In the genomic region with DNA sequence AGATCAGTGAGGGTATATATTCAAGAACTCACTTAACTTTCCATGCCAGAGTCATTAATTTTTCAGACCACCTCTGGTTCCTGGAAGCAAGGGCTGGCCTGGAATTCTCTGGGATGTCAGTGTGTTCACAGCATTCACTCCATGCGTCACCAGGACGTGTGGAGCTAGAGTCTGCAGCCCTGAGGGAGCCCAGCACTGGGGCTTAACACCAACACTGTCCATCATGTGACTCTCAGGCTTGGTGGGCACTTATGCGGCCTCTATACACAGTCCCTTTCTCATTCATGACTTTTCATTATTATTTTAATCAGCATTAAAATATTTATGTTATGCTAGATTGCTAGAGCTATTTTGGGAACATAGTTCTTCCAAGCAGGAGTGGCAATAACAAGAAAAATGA, we compare ENCODE assay signal across 28 mouse cellular contexts.
DNase-seq lines count a peak whose midpoint lies in the region; ATAC-seq and TF ChIP-seq lines count a peak whose summit lies in the region.
"Had no signal": no experiment of that assay in that cellular context is flagged by ENCODE, and none has a peak within 500 bp of the region (broad histone marks: within the 10 kb centered on the region; RNA-seq: fewer than 3 reads in every experiment).

No protein-coding gene starts in this region.

- H3K4me2 ChIP-seq in heart, embryonic 12.5 days, result 0 out of 2 replicates have a peak overlapping the region, but pooled peaks have one; percentile 4
- 0 out of 2 replicates have a peak overlapping the region, but pooled peaks have one; percentile 23 for H3K4me2 ChIP-seq in heart, postnatal 0 days (ENCODE audit: low read depth, low read length)
- H3K4me2 ChIP-seq in midbrain, embryonic 14.5 days (ENCODE audit: low read length), result no peak overlapping the region
- no peak overlapping the region for H3K4me2 ChIP-seq in midbrain, embryonic 16.5 days (ENCODE audit: low read length)
- no peak overlapping the region for H3K4me2 ChIP-seq in limb, embryonic 14.5 days (replicated peaks; ENCODE audit: low read depth, low read length, severe bottlenecking)
- H3K4me2 ChIP-seq: embryonic facial prominence, embryonic 12.5 days; forebrain, embryonic 15.5 days; limb, embryonic 12.5 days; liver, embryonic 12.5 days; midbrain, embryonic 12.5 days; neural tube, embryonic 12.5 days had no signal

- TF ChIP-seq CTCF in heart, postnatal 0 days (IDR thresholded peaks at IDR 0.05; ENCODE audit: low read depth), result no peak

- no peaks in the 10 kb centered on the region for H3K27me3 ChIP-seq in heart, embryonic 12.5 days (replicated peaks)
- H3K27me3 ChIP-seq in heart, postnatal 0 days (ENCODE audit: control insufficient read depth, insufficient read depth, low read length), result no peaks in the 10 kb centered on the region
- H3K27me3 ChIP-seq in midbrain, embryonic 14.5 days (ENCODE audit: control insufficient read depth, insufficient read depth, low read length), result no peaks in the 10 kb centered on the region
- no peaks in the 10 kb centered on the region for H3K27me3 ChIP-seq in midbrain, embryonic 16.5 days (ENCODE audit: control insufficient read depth, insufficient read depth, low read depth, low read length)
- H3K27me3 ChIP-seq in limb, embryonic 14.5 days (ENCODE audit: control insufficient read depth, insufficient read depth, low read length), result no peaks in the 10 kb centered on the region
- H3K27me3 ChIP-seq: embryonic facial prominence, embryonic 12.5 days; forebrain, embryonic 15.5 days; liver, embryonic 12.5 days; midbrain, embryonic 12.5 days; neural tube, embryonic 12.5 days had no signal

- no peak for TF ChIP-seq EP300 in heart, postnatal 0 days (IDR thresholded peaks at IDR 0.05; ENCODE audit: low read depth)

- H3K4me3 ChIP-seq in heart, embryonic 12.5 days, result no peak overlapping the region
- no peak overlapping the region for H3K4me3 ChIP-seq in heart, postnatal 0 days (ENCODE audit: low read depth, low read length)
- no peak overlapping the region for H3K4me3 ChIP-seq in midbrain, embryonic 14.5 days (replicated peaks; ENCODE audit: low read depth, low read length)
- no peak overlapping the region for H3K4me3 ChIP-seq in midbrain, embryonic 16.5 days (ENCODE audit: low read depth, low read length)
- H3K4me3 ChIP-seq in limb, embryonic 14.5 days (replicated peaks; ENCODE audit: low read length), result no peak overlapping the region
- H3K4me3 ChIP-seq: embryonic facial prominence, embryonic 12.5 days; forebrain, embryonic 10.5 days; forebrain, embryonic 15.5 days; gastrocnemius, adult 2 months; limb, embryonic 12.5 days; liver, embryonic 12.5 days; midbrain, embryonic 12.5 days; myocyte; neural tube, embryonic 12.5 days had no signal

- no peak for DNase-seq in heart, postnatal 10 days
- no peak for DNase-seq in heart, postnatal 0 days (ENCODE audit: low spot score)
- DNase-seq in heart, adult 18-20 months, result no peak
- peak; percentile 30 for DNase-seq in midbrain, embryonic 14.5 days
- DNase-seq in limb, embryonic 14.5 days (ENCODE audit: low spot score), result no peak
- no peak for DNase-seq in spleen, postnatal 4 days (ENCODE audit: low spot score in 2 of 2)
- DNase-seq: adrenal gland, postnatal 14 days; cerebellum, adult 11 months; cerebellum, adult 9-10 months; cerebellum, postnatal 36 days; gastrocnemius, adult 2 months; kidney, adult 11 months; kidney, postnatal 14 days; layer of hippocampus, adult 9-11 months; liver, postnatal 0 days; lung, postnatal 36 days had no signal

- H3K9me3 ChIP-seq in heart, embryonic 12.5 days (replicated peaks), result no peaks in the 10 kb centered on the region
- no peaks in the 10 kb centered on the region for H3K9me3 ChIP-seq in heart, postnatal 0 days (replicated peaks; ENCODE audit: control insufficient read depth, low read length)
- no peaks in the 10 kb centered on the region for H3K9me3 ChIP-seq in midbrain, embryonic 14.5 days (ENCODE audit: control insufficient read depth, low read length)
- H3K9me3 ChIP-seq in midbrain, embryonic 16.5 days (replicated peaks; ENCODE audit: control insufficient read depth, low read length, poor library complexity, severe bottlenecking), result no peaks in the 10 kb centered on the region
- no peaks in the 10 kb centered on the region for H3K9me3 ChIP-seq in limb, embryonic 14.5 days (ENCODE audit: control insufficient read depth, low read length)
- H3K9me3 ChIP-seq: embryonic facial prominence, embryonic 12.5 days; forebrain, embryonic 10.5 days; forebrain, embryonic 15.5 days; liver, embryonic 12.5 days; midbrain, embryonic 12.5 days; neural tube, embryonic 12.5 days had no signal

- H3K4me1 ChIP-seq in heart, embryonic 12.5 days (replicated peaks), result peaks cover 32% of the 10 kb centered on the region
- H3K4me1 ChIP-seq in heart, postnatal 0 days (ENCODE audit: control insufficient read depth, insufficient read depth), result peaks cover 24% of the 10 kb centered on the region
- H3K4me1 ChIP-seq in midbrain, embryonic 14.5 days (ENCODE audit: control insufficient read depth, insufficient read depth, low read length), result peaks cover 15% of the 10 kb centered on the region
- H3K4me1 ChIP-seq in midbrain, embryonic 16.5 days (ENCODE audit: control insufficient read depth, insufficient read depth, low read length), result peaks cover 19% of the 10 kb centered on the region
- peaks cover 8% of the 10 kb centered on the region; the same call in 1 of the 2 replicates for H3K4me1 ChIP-seq in limb, embryonic 14.5 days (ENCODE audit: control insufficient read depth, insufficient read depth, low read length)
- H3K4me1 ChIP-seq: embryonic facial prominence, embryonic 12.5 days; liver, embryonic 12.5 days had no signal

- TF ChIP-seq POLR2A in limb, embryonic 14.5 days (IDR thresholded peaks at IDR 0.05; ENCODE audit: borderline replicate concordance, extremely low read depth, insufficient read depth, insufficient read length), result no peak

- intact Hi-C loops in heart, postnatal 10 days (cut with DNase I), result no loop called here

- H3K36me3 ChIP-seq in heart, embryonic 12.5 days, result peaks cover 18% of the 10 kb centered on the region
- peaks cover 4% of the 10 kb centered on the region for H3K36me3 ChIP-seq in heart, postnatal 0 days (replicated peaks; ENCODE audit: control insufficient read depth, insufficient read depth, low read length)
- H3K36me3 ChIP-seq in midbrain, embryonic 14.5 days (ENCODE audit: control insufficient read depth, insufficient read depth, low read length), result peaks cover 2% of the 10 kb centered on the region; the same call in 1 of the 2 replicates
- H3K36me3 ChIP-seq in midbrain, embryonic 16.5 days (ENCODE audit: control insufficient read depth, insufficient read depth, low read length), result no peaks in the 10 kb centered on the region
- peaks cover 14% of the 10 kb centered on the region for H3K36me3 ChIP-seq in limb, embryonic 14.5 days (ENCODE audit: control insufficient read depth, insufficient read depth, low read length)
- H3K36me3 ChIP-seq: embryonic facial prominence, embryonic 12.5 days; forebrain, embryonic 15.5 days had no signal

- H3K27ac ChIP-seq in heart, embryonic 12.5 days (ENCODE audit: poor library complexity, severe bottlenecking), result peak overlapping the region; percentile 76
- peak overlapping the region; percentile 65 for H3K27ac ChIP-seq in heart, postnatal 0 days (ENCODE audit: low read depth)
- H3K27ac ChIP-seq in midbrain, embryonic 14.5 days (replicated peaks; ENCODE audit: low read depth, low read length), result peak overlapping the region; percentile 16; the same call in 1 of the 2 replicates
- no peak overlapping the region for H3K27ac ChIP-seq in midbrain, embryonic 16.5 days (ENCODE audit: low read length)
- H3K27ac ChIP-seq in limb, embryonic 14.5 days (replicated peaks; ENCODE audit: low read depth, low read length), result no peak overlapping the region
- H3K27ac ChIP-seq: embryonic facial prominence, embryonic 12.5 days; forebrain, embryonic 10.5 days; forebrain, embryonic 15.5 days; gastrocnemius, adult 2 months; limb, embryonic 12.5 days; liver, embryonic 12.5 days; midbrain, embryonic 12.5 days; neural tube, embryonic 12.5 days had no signal

- ATAC-seq in heart, embryonic 12.5 days (ENCODE audit: insufficient number of reproducible peaks, low FRiP score), result peak; percentile 63; the same call in 1 of the 2 replicates
- ATAC-seq in heart, postnatal 0 days (ENCODE audit: insufficient read depth, low read depth), result peak; percentile 69; the same call in 1 of the 2 replicates
- ATAC-seq in midbrain, embryonic 14.5 days (ENCODE audit: low FRiP score, low TSS enrichment), result no peak
- ATAC-seq in midbrain, embryonic 16.5 days, result no peak
- ATAC-seq in limb, embryonic 14.5 days (ENCODE audit: low FRiP score, low read depth), result peak; percentile 26; the same call in 1 of the 2 replicates
- ATAC-seq: CD4-positive, CD25-positive, alpha-beta regulatory T cell, adult 4 months; forebrain, embryonic 15.5 days; hindbrain, embryonic 16.5 days; liver, embryonic 12.5 days; liver, postnatal 0 days had no signal

- no peak overlapping the region for H3K9ac ChIP-seq in heart, embryonic 12.5 days
- H3K9ac ChIP-seq in heart, postnatal 0 days (replicated peaks; ENCODE audit: low read depth, low read length), result no peak overlapping the region
- H3K9ac ChIP-seq in midbrain, embryonic 14.5 days (replicated peaks; ENCODE audit: low read length), result no peak overlapping the region
- no peak overlapping the region for H3K9ac ChIP-seq in midbrain, embryonic 16.5 days (ENCODE audit: low read depth, low read length)
- no peak overlapping the region for H3K9ac ChIP-seq in limb, embryonic 14.5 days (ENCODE audit: low read depth, low read length, severe bottlenecking)
- H3K9ac ChIP-seq: embryonic facial prominence, embryonic 12.5 days; forebrain, embryonic 15.5 days; limb, embryonic 12.5 days; liver, embryonic 12.5 days; liver, postnatal 0 days; midbrain, embryonic 12.5 days; neural tube, embryonic 12.5 days had no signal

- 49% methylated on average over 3 of the region's 3 CpGs for WGBS in heart, embryonic 12.5 days
- WGBS in heart, postnatal 0 days, result 26% methylated on average over 3 of the region's 3 CpGs
- WGBS in midbrain, embryonic 14.5 days, result 25% methylated on average over 3 of the region's 3 CpGs
- WGBS in midbrain, embryonic 16.5 days, result 47% methylated on average over 3 of the region's 3 CpGs
- 67% methylated on average over 3 of the region's 3 CpGs for WGBS in limb, embryonic 14.5 days

Comparison
In these comparisons a context has a peak if more than half of its experiments do, and no peak if none do; other contexts are left out.
1. H3K27ac ChIP-seq: peak in heart, embryonic 12.5 days (single experiment), heart, postnatal 0 days (single experiment) and midbrain, embryonic 14.5 days (single experiment); none in midbrain, embryonic 16.5 days (single experiment) and limb, embryonic 14.5 days (single experiment).
2. ATAC-seq: peak in heart, embryonic 12.5 days (single experiment), heart, postnatal 0 days (single experiment) and limb, embryonic 14.5 days (single experiment); none in midbrain, embryonic 14.5 days (single experiment) and midbrain, embryonic 16.5 days (single experiment).
3. H3K4me2 ChIP-seq: peak in heart, embryonic 12.5 days (single experiment) and heart, postnatal 0 days (single experiment); none in midbrain, embryonic 14.5 days (single experiment), midbrain, embryonic 16.5 days (single experiment) and limb, embryonic 14.5 days (single experiment).